Mouse (Mus musculus) layer of hippocampus, postnatal 14 days (tissue): ENCODE data around the gene Rimbp3. TPM values are rescaled to one million over a fixed set of nuclear protein-coding genes. Genes with fewer than 3 reads are reported as not detected.
A peak's percentile ranks its signal among the peaks of the same experiment; 100 is the strongest.

Experiments used
- DNase-seq, 2 experiments: peaks; one replicate each; pipeline ENCODE4 v3.0.0; 2021 to 2022; ENCODE audit warnings: low spot score in 2 of 2, mixed read lengths in 1 of 2
- total RNA-seq, 2 experiments: library from RNA; stranded (reverse); gene quantifications; 2 replicates each; pipeline ENCODE4 v1.2.3; 2021

Gene Rimbp3
- total RNA-seq, 2 experiments from 2014 or later, result 2.5 to 3.1 TPM

- no peak for DNase-seq
Measured at GRCm38 (mm10) chr16:17255270-17255669, 46.9 kb downstream of the Rimbp3 start.

DNA sequence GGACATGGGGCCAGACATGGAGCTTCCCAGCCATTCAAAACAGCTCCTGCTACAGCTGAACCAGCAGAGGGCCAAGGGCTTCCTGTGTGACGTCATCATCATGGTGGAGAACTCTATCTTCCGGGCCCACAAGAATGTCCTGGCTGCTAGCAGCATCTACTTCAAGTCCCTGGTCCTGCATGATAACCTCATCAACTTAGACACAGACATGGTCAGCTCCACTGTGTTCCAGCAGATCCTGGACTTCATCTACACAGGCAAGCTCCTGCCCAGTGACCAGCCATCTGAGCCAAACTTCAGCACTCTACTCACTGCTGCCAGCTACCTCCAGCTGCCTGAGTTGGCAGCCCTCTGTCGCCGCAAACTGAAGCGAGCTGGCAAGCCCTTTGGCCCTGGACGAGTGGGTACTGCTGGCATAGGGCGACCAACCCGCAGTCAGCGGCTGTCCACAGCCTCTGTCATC, 49.0 kb downstream of the Rimbp3 start:
- peak; percentile 46 to 69 for DNase-seq

DNA sequence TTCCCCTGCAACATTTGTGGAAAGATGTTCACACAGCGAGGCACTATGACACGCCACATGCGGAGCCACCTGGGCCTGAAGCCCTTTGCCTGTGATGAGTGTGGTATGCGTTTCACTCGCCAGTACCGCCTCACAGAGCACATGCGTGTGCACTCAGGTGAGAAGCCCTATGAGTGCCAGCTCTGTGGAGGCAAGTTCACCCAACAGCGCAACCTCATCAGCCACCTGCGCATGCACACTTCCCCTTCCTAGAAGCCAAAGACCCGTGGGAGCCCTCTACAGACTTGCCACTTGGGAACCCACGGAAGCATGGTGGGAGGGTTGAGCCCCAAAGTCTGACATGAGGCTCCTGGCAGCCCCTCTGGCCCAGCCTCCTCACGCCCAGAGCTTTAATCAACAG, 50.5 kb downstream of the Rimbp3 start:
- DNase-seq, result no peak

DNA sequence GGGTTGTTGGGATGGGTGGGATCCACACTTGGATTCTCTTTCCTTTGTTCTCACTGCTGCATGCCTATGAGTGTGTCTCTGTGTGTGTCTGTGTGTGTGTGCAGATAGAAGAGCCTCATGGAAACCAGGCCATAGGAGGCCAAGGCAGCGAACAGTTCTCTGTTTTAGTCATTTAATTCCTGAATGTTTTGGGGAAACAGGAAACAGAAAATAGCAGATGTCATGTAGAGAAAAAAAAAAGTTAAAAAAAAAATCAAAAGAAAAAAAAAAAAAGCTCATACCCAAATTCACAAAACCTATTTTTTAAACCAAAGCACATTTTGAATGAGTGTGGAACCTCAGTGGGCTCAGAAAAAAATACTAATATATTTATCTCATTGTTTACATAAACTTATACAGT, 52.9 kb downstream of the Rimbp3 start:
- no peak for DNase-seq

Other genes starting within 250 kb of the Rimbp3 start
- 100 to 1,000 TPM; 453 to 458 TPM for gene Mapk1, start 225.2 kb upstream of the Rimbp3 start, total RNA-seq
- 10 to 100 TPM; 40.6 to 50.1 TPM for gene Ypel1, start 138.9 kb upstream of the Rimbp3 start, total RNA-seq
- 10 to 100 TPM; 89.8 to 89.9 TPM for gene Ppil2, start 97.3 kb upstream of the Rimbp3 start, total RNA-seq
- gene 2610318N02Rik, start 83.4 kb upstream of the Rimbp3 start, total RNA-seq, result 1 to 10 TPM in 1 of 2 experiments, under 1 TPM in 1; 0.97 to 1.2 TPM
- gene Sdf2l1, start 76.2 kb upstream of the Rimbp3 start, total RNA-seq, result 10 to 100 TPM; 15.8 to 24.9 TPM
- gene Ydjc, start 64.0 kb upstream of the Rimbp3 start, total RNA-seq, result 10 to 100 TPM; 33.6 to 34.8 TPM
- 1 to 10 TPM; 3.0 to 3.3 TPM for gene Ccdc116, start 61.4 kb upstream of the Rimbp3 start, total RNA-seq
- 100 to 1,000 TPM; 157 to 159 TPM for gene Ube2l3, start 6.0 kb upstream of the Rimbp3 start, total RNA-seq
- gene Hic2, start 25.0 kb downstream of the Rimbp3 start, total RNA-seq, result 1 to 10 TPM; 4.3 to 4.4 TPM
- gene Tmem191c, start 67.5 kb downstream of the Rimbp3 start, total RNA-seq, result 100 to 1,000 TPM in 1 of 2 experiments, 10 to 100 TPM in 1; 86.7 to 100 TPM
- gene Serpind1, start 122.8 kb downstream of the Rimbp3 start, total RNA-seq, result under 1 TPM; 0.60 to 0.92 TPM
- gene Snap29, start 197.4 kb downstream of the Rimbp3 start, total RNA-seq, result 10 to 100 TPM; 27.3 to 31.2 TPM
- 100 to 1,000 TPM; 222 to 236 TPM for gene Pi4ka, start 197.7 kb downstream of the Rimbp3 start, total RNA-seq
- 10 to 100 TPM; 37.3 to 37.4 TPM for gene Crkl, start 243.4 kb downstream of the Rimbp3 start, total RNA-seq